Mouse (Mus musculus) midbrain, embryonic 12.5 days (tissue): Measurements from ENCODE around the gene Ttc36. TPM values are rescaled to one million over a fixed set of nuclear protein-coding genes. Genes with fewer than 3 reads are reported as not detected.

ENCODE experiments used
- ATAC-seq: fragments of 200-750 bp; cut with Nextera tagmentation; 2 replicates; pipeline ENCODE4 v1.8.0; 2017; ENCODE audit warnings: low read depth, moderate TSS enrichment, moderate library complexity; ENCODE audit not compliant: low FRiP score
- H3K27ac ChIP-seq: fragments of 300-500 bp; sonication (generic); replicated peaks from 2 replicates; pipeline ENCODE4 v1.5.1; 2016; ENCODE audit warnings: mild to moderate bottlenecking
- H3K27me3 ChIP-seq: fragments of 300-500 bp; sonication (generic); 2 replicates; pipeline ENCODE4 v1.6.1; 2016; ENCODE audit warnings: mild to moderate bottlenecking
- H3K36me3 ChIP-seq: fragments of 300-500 bp; sonication (generic); 2 replicates; pipeline ENCODE4 v1.6.1; 2016
- H3K4me1 ChIP-seq: fragments of 300-500 bp; sonication (generic); 2 replicates; pipeline ENCODE4 v1.6.1; 2016
- H3K4me2 ChIP-seq: fragments of 300-500 bp; sonication (generic); replicated peaks from 2 replicates; pipeline ENCODE4 v1.6.1; 2016; ENCODE audit warnings: mild to moderate bottlenecking, moderate library complexity
- H3K4me3 ChIP-seq: fragments of 300-500 bp; sonication (generic); 2 replicates; pipeline ENCODE4 v1.5.1; 2016; ENCODE audit warnings: mild to moderate bottlenecking
- H3K9ac ChIP-seq: fragments of 300-500 bp; sonication (generic); replicated peaks from 2 replicates; pipeline ENCODE4 v1.6.1; 2016; ENCODE audit warnings: mild to moderate bottlenecking, moderate library complexity
- H3K9me3 ChIP-seq: fragments of 300-500 bp; sonication (generic); 2 replicates; pipeline ENCODE4 v1.6.1; 2016; ENCODE audit warnings: mild to moderate bottlenecking
- WGBS: fragments of 180-500 bp; shearing (Covaris S2); methylation state at CpG from one replicate; pipeline ENCODE4 v1.1.7; 2016; 5-methylcytosine and 5-hydroxymethylcytosine counted together
- polyA plus RNA-seq: library from polyadenylated mRNA; unstranded; fragments of >200 nt; fragmentation: Nextera tagmentation; extraction: Ambion mirVana; gene quantifications from 2 replicates; pipeline ENCODE4 v1.2.1, GENCODE M21; 2016

Ttc36 gene
- polyA plus RNA-seq = not detected in 2 replicates

DNA sequence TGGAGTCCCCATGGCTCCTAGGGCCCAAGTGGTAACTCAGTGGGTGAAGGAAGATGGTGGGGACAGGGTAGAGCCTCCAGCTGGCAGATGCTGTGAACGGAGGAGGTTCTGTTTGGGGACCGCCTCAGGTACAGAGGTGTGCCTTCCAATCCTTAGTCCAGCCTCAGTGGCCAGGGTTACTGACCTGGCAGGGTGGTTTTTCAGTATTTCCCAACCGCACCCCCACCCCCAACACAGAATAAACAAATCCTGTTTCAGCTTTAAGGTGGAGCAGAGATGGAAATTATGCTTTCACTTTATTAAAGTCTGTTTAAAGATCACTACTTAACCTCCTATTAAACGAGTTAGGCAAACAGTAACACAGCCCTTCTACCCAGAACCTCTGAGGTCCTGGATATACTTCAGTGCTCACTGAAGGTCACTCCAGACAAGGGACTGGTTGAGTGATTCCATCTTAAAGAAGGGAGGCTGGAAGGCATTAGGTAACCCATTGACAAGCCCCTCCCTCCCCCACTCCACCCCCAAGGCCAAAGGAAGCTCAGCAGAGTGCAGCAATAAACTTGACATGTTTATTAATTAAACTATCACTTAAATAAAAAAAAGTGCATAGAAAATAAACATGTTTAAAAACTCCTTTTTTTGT, at the start of gene Ttc36:
TSS of gene Ttc36 (minus strand) at position 265 of the 643 bp plus-strand sequence.
- H3K9me3 ChIP-seq = no peaks in the 10 kb centered on the region
- no peak within 1 kb of the TSS for H3K9ac ChIP-seq
- peaks cover 15% of the 10 kb centered on the region for H3K4me1 ChIP-seq
- H3K27me3 ChIP-seq = peaks cover 32% of the 10 kb centered on the region
- WGBS = 77% methylated on average over 4 of the region's 4 CpGs
- no peak for ATAC-seq
- H3K27ac ChIP-seq = no peak within 1 kb of the TSS
- H3K36me3 ChIP-seq = peaks cover 32% of the 10 kb centered on the region
- no peak within 1 kb of the TSS for H3K4me3 ChIP-seq
- H3K4me2 ChIP-seq = no peak within 1 kb of the TSS

DNA sequence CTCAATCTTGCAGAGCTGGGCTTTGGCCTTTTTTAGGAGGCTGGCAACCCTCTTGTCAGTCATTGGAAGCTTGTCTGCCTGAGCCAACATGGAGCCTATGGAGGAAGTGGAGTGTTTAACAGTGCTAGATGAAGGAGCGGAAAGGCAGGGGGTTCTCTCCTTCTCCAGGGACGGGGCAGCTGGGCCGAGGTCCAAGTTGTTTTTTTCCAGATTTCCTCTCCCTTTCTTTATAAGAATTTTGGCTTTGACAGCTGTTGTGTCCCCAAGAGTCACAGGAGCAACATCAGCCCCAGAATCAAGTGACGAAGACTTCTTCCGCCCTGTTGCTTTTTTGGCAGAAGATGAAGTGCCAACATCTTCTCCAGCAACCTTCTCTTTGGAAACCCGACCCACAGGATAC, 44.6 kb upstream of the Ttc36 start:
- no peak overlapping the region for H3K4me3 ChIP-seq
- 96% methylated on average over 6 of the region's 6 CpGs for WGBS
- H3K36me3 ChIP-seq = peaks cover 80% of the 10 kb centered on the region
- no peak overlapping the region for H3K4me2 ChIP-seq
- H3K9ac ChIP-seq = no peak overlapping the region
- ATAC-seq = no peak
- no peaks in the 10 kb centered on the region for H3K4me1 ChIP-seq
- no peak overlapping the region for H3K27ac ChIP-seq
- no peaks in the 10 kb centered on the region for H3K9me3 ChIP-seq
- no peaks in the 10 kb centered on the region for H3K27me3 ChIP-seq

DNA sequence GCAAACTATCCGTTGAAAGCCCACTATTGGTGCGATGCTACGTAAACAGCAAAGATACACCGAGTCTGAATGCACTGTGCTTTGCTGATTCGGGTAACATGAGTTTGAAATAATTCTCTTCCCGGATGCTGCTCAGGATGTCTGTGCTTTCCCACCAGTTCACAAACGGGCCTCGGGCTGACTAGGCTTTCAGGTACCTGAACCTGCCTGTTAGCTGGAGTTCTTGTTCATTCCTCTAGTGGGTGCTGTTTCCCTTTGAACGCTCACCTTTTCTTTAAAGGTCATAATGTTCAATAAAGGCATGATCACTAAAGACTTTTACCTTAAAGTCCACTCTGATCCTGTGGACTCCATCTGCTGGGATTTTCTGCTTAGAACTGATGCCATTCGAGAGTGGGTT, 38.4 kb upstream of the Ttc36 start:
- Histone ChIP-seq H3K4me2 (no peak overlapping the region), H3K4me1 (no peaks in the 10 kb centered on the region), H3K27me3 (no peaks in the 10 kb centered on the region), H3K27ac (no peak overlapping the region), H3K9me3 (no peaks in the 10 kb centered on the region), H3K9ac (no peak overlapping the region), H3K4me3 (no peak overlapping the region), H3K36me3 (peaks cover 84% of the 10 kb centered on the region)
- no peak for ATAC-seq
- WGBS = 93% methylated on average over 10 of the region's 10 CpGs

DNA sequence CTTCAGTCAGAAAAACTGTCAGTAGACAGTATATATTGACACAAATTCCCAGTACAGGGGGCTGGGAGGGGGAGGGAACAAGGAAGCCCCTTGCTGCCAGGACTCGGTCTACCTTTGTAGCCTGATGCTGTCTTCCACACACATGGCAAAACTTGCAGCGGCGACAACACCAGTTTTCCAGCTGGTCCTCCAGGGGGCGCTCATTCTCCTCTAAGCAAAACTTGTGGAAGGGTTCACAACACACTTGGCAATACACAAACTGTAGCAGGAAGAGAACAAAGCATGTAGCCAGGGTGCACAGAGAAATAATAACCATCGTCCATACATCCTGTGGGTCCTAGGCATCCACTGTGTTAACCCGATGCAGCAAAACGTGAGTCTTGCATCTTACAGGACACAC, 33.6 kb upstream of the Ttc36 start:
- WGBS = 52% methylated on average over 7 of the region's 7 CpGs
- ATAC-seq = no peak

DNA sequence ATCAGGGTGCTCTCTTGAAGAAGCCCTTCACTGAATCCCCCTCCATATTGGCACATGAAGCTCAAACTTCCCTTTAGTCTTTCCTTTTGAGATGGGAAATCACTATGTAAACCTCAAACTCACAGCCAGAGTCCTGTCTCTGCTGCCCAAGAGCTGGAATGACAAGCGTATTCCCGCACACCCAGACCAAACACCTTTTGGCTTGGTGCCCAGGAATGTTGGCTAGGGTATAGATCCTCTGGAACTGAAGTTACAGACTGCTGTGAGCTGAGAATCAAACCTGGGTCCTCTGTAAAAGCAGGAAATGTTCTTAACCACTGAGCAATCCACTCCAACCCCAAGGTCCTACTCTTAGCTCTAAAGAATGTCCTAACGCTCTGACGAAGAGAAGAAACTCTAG, 29.5 kb upstream of the Ttc36 start:
- H3K4me3 ChIP-seq = no peak overlapping the region
- no peaks in the 10 kb centered on the region for H3K27me3 ChIP-seq
- H3K9ac ChIP-seq = no peak overlapping the region
- H3K9me3 ChIP-seq = no peaks in the 10 kb centered on the region
- no peaks in the 10 kb centered on the region for H3K4me1 ChIP-seq
- no peak overlapping the region for H3K4me2 ChIP-seq
- H3K36me3 ChIP-seq = peaks cover 92% of the 10 kb centered on the region
- ATAC-seq = no peak
- WGBS = 92% methylated on average over 4 of the region's 4 CpGs
- H3K27ac ChIP-seq = no peak overlapping the region

More for the DNA sequence above, 33.6 kb upstream of the Ttc36 start:
- Histone ChIP-seq H3K4me2 (no peak overlapping the region), H3K27me3 (no peaks in the 10 kb centered on the region), H3K9ac (no peak overlapping the region), H3K36me3 (peaks cover 83% of the 10 kb centered on the region), H3K9me3 (no peaks in the 10 kb centered on the region), H3K4me3 (no peak overlapping the region), H3K27ac (no peak overlapping the region), H3K4me1 (no peaks in the 10 kb centered on the region)

DNA sequence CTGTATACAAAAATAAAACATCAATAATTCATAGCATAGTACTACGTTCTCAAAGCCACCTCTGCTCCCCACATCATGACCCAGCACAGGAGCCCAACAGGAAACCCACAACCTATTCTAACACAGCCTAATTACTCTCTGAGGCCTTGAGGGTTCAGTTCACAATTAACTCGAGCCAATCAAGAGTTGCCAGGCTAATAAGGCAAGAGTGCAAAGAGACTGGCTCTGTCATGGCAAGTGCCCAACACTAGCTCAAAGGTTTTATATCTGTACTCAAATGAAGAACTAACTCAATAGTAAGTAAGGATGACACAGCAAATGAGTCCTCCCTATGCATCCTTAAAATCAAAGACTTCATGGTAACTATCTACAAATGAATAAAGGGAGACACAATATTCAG, 27.6 kb upstream of the Ttc36 start:
- 92% methylated on average over 2 of the region's 2 CpGs for WGBS
- H3K9ac ChIP-seq = no peak overlapping the region
- H3K9me3 ChIP-seq = no peaks in the 10 kb centered on the region
- no peak for ATAC-seq
- no peak overlapping the region for H3K27ac ChIP-seq
- no peaks in the 10 kb centered on the region for H3K27me3 ChIP-seq
- H3K36me3 ChIP-seq = peaks cover 97% of the 10 kb centered on the region
- no peaks in the 10 kb centered on the region for H3K4me1 ChIP-seq
- H3K4me3 ChIP-seq = no peak overlapping the region
- no peak overlapping the region for H3K4me2 ChIP-seq

DNA sequence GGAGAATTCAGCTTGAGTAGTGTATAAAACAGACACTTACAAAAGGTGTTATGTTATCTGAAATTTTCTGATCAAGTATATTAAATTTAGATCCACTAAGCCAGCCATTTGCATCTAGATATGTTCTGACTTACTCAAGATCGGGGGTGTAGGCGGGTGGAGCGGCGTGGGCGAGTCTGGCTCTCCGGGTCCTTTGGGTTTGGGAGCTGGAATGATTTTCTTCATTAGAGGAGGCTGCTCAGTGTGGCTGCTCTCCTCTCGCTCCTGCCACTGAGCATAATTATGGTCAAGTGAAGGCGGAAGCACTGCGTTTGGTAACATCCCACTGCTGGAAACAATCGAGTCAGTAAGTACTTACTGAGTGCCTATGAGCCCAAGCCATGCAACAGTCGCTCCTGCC, 26.1 kb upstream of the Ttc36 start:
- Histone ChIP-seq H3K9me3 (no peaks in the 10 kb centered on the region), H3K27me3 (no peaks in the 10 kb centered on the region), H3K4me2 (no peak overlapping the region), H3K4me3 (no peak overlapping the region), H3K9ac (no peak overlapping the region), H3K27ac (no peak overlapping the region), H3K36me3 (peaks cover 96% of the 10 kb centered on the region), H3K4me1 (no peaks in the 10 kb centered on the region)
- WGBS = 96% methylated on average over 11 of the region's 11 CpGs
- no peak for ATAC-seq

DNA sequence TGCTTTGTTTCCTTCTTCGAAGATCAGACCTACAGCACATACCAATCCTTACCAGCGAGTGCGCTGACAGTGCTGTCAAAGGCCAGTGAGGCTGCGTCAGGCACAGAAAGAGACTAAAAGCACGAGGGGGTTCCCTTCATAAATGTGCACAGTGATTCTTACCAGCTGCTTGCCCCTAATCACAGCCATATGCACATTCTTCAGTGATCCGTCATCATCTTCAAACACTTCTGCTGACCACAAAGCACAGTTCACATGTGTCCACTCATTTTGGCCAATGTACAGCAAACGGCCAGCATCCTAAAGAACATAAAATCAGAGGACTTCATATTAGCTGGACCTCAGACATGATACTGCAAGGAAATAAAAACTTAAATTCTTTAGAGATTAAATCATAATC, 23.8 kb upstream of the Ttc36 start:
- Histone ChIP-seq H3K4me3 (no peak overlapping the region), H3K27ac (no peak overlapping the region), H3K9me3 (no peaks in the 10 kb centered on the region), H3K36me3 (peaks cover 96% of the 10 kb centered on the region), H3K9ac (no peak overlapping the region), H3K4me2 (no peak overlapping the region), H3K27me3 (no peaks in the 10 kb centered on the region), H3K4me1 (no peaks in the 10 kb centered on the region)
- 83% methylated on average over 7 of the region's 7 CpGs for WGBS
- ATAC-seq = no peak

DNA sequence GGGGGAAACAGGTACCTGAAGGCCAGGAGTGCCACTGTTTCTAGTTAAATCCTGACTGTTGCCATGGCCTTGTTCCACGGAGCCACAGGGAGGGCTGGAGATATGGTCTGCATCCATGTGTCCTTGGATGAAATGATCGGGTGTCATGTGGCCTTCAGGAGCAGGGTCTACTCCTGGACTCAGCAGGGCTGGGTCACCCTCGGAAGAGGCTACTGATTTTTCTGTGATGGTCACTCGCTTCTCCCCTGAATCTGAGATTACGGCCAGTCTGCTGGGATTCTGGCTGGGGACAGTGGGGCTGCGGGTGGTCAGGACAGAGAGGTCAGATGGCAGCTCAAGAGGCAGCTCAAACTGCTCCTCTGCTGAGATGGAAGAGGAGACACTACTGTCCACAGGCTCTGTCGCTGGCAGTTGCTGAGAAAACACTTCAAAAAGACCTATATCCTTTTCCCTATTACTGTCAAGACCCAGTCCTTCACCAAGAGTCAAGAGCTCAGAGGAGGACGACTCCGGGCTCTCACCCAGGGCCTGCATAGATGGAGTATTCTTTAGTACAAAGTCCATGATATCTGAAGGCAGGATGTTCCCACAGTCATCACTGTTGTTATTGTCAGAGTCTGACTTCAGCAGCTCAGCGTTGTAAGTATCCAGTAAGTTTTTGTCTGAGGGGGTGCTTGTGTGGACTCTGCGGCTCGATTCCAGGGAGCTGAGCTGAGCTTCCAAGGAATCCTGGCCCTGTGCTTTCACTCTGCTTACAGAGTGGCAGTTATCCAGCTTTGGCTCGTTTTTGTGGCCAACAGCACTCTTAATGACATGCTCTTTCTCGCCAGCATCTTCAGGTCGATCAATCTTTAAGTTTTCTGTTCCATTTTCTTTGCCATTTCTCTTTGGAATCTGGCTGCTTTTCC, 17.3 kb upstream of the Ttc36 start:
- no peak overlapping the region for H3K27ac ChIP-seq
- H3K9me3 ChIP-seq = no peaks in the 10 kb centered on the region
- H3K9ac ChIP-seq = no peak overlapping the region
- WGBS = 91% methylated on average over 15 of the region's 15 CpGs
- H3K4me2 ChIP-seq = no peak overlapping the region
- no peaks in the 10 kb centered on the region for H3K4me1 ChIP-seq
- H3K4me3 ChIP-seq = no peak overlapping the region
- peaks cover 98% of the 10 kb centered on the region for H3K36me3 ChIP-seq
- ATAC-seq = no peak
- H3K27me3 ChIP-seq = no peaks in the 10 kb centered on the region

DNA sequence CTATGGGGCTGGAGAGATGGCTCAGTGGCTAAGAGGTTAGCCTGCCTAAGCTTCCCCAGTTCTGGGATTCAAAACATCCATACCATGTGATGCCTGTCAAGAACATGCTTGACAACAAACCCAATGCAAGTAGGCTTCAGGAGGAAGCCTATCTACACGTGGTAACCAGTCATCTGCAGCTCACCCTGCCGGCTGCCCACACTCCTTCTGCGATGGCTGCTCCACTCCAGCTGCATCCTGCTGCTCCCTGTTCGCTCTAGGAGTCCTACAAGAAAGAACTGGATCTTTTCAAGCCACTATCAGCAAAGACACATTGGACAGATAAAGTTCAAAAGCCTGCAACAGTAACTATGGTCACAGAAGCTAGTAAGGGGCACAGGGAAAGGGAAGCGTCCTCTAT, 14.7 kb upstream of the Ttc36 start:
- Histone ChIP-seq H3K4me3 (no peak overlapping the region), H3K4me1 (no peaks in the 10 kb centered on the region), H3K27me3 (no peaks in the 10 kb centered on the region), H3K27ac (no peak overlapping the region), H3K9me3 (no peaks in the 10 kb centered on the region), H3K9ac (no peak overlapping the region), H3K36me3 (peaks cover 100% of the 10 kb centered on the region), H3K4me2 (no peak overlapping the region)
- WGBS = 87% methylated on average over 5 of the region's 5 CpGs
- ATAC-seq = no peak

DNA sequence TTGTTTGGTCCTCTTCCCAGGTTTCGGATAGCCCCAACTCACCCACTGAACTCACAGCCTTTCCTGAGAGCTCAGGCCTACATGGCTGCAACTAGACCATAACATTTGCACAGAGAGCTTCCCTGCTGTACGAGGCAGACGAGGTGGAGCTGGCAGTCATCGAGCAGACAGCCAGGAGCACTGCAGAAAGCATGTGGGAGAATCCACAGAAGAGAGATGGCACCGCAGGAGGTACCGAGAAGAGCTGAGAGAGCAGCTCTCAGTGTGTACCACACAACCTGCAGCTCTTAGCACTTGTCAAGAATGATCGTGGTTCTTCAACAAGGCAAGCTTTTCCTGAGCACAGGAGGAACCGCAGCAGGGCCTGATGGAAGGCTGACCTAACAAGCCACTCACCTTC, 11.3 kb upstream of the Ttc36 start:
- no peaks in the 10 kb centered on the region for H3K9me3 ChIP-seq
- 93% methylated on average over 8 of the region's 8 CpGs for WGBS
- no peak overlapping the region for H3K4me3 ChIP-seq
- H3K27me3 ChIP-seq = no peaks in the 10 kb centered on the region
- H3K4me2 ChIP-seq = no peak overlapping the region
- H3K27ac ChIP-seq = no peak overlapping the region
- ATAC-seq = no peak
- peaks cover 99% of the 10 kb centered on the region for H3K36me3 ChIP-seq
- no peak overlapping the region for H3K9ac ChIP-seq
- no peaks in the 10 kb centered on the region for H3K4me1 ChIP-seq

DNA sequence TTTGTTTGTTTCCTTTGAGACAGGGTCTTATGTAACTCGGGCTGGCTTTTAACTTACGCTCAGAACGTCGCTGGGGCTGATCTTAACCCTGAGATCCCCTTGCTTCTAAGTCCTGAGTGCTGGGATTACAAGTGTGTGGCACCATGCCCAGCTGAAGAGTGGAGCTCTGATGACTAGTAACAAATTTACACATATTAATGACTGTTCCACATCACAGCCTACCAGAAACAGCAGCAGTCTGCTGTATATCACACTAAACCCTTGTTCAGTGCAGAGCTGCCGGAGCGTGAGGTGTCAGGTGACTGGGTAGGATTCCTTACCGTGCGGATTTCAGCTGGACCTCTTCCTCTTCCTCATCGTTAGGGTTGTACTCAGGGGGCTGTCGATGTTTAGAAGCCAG, 7.4 kb upstream of the Ttc36 start:
- H3K27me3 ChIP-seq = no peaks in the 10 kb centered on the region
- no peak overlapping the region for H3K9ac ChIP-seq
- no peak overlapping the region for H3K4me2 ChIP-seq
- no peak for ATAC-seq
- H3K4me1 ChIP-seq = no peaks in the 10 kb centered on the region
- WGBS = 96% methylated on average over 10 of the region's 10 CpGs
- H3K4me3 ChIP-seq = no peak overlapping the region
- H3K9me3 ChIP-seq = no peaks in the 10 kb centered on the region
- peaks cover 98% of the 10 kb centered on the region for H3K36me3 ChIP-seq
- no peak overlapping the region for H3K27ac ChIP-seq
